Mouse (Mus musculus) limb, embryonic 13.5 days (tissue): ENCODE data around the gene Cpm. TPM values are rescaled to one million over a fixed set of nuclear protein-coding genes. Genes with fewer than 3 reads are reported as not detected.
"Not testable (repeated sequence)": the region's sequence is repeated elsewhere in the genome, so short reads cannot be mapped to it uniquely, and the experiment has no call there.

ENCODE experiments used
- ATAC-seq: fragments of 200-750 bp; cut with Nextera tagmentation; 2 replicates; pipeline ENCODE4 v1.8.0; 2017; ENCODE audit warnings: low read depth, moderate number of reproducible peaks, moderate TSS enrichment; ENCODE audit not compliant: low FRiP score
- H3K27ac ChIP-seq: fragments of 300-500 bp; sonication (generic); 2 replicates; pipeline ENCODE4 v1.5.1; 2015; ENCODE audit warnings: inconsistent platforms, mild to moderate bottlenecking, moderate library complexity
- H3K27me3 ChIP-seq: fragments of 300-500 bp; sonication (generic); 2 replicates; pipeline ENCODE4 v1.6.1; 2015; ENCODE audit warnings: mild to moderate bottlenecking, inconsistent platforms
- H3K36me3 ChIP-seq: fragments of 300-500 bp; sonication (generic); 2 replicates; pipeline ENCODE4 v1.6.1; 2015; ENCODE audit warnings: inconsistent platforms, mild to moderate bottlenecking, moderate library complexity
- H3K4me1 ChIP-seq: fragments of 300-500 bp; sonication (generic); 2 replicates; pipeline ENCODE4 v1.6.1; 2015; ENCODE audit warnings: inconsistent platforms
- H3K4me2 ChIP-seq: fragments of 300-500 bp; sonication (generic); replicated peaks from 2 replicates; pipeline ENCODE4 v1.6.1; 2015; ENCODE audit warnings: inconsistent platforms, mild to moderate bottlenecking, moderate library complexity
- H3K4me3 ChIP-seq: fragments of 300-500 bp; sonication (generic); 2 replicates; pipeline ENCODE4 v1.5.1; 2015; ENCODE audit warnings: moderate library complexity, mild to moderate bottlenecking, inconsistent platforms
- H3K9ac ChIP-seq: fragments of 300-500 bp; sonication (generic); 2 replicates; pipeline ENCODE4 v1.6.1; 2015; ENCODE audit warnings: mild to moderate bottlenecking, inconsistent platforms
- H3K9me3 ChIP-seq: fragments of 300-500 bp; sonication (generic); 2 replicates; pipeline ENCODE4 v1.6.1; 2016; ENCODE audit warnings: inconsistent platforms
- WGBS: fragments of 180-500 bp; shearing (Covaris S2); methylation state at CpG from one replicate; pipeline ENCODE4 v1.1.7; 2015; 5-methylcytosine and 5-hydroxymethylcytosine counted together
- polyA plus RNA-seq: library from polyadenylated mRNA; unstranded; fragments of >200 nt; fragmentation: Nextera tagmentation; extraction: Ambion mirVana; gene quantifications from 2 replicates; pipeline ENCODE4 v1.2.1, GENCODE M21; 2015

The Cpm gene
- polyA plus RNA-seq, 1 experiment from 2014 or later, result 42.8 TPM

- WGBS, result 80% methylated on average over 4 of the region's 4 CpGs
- ATAC-seq, result no peak
Measured at GRCm38 (mm10) chr10:117714928-117715500, 85.7 kb downstream of the Cpm start.

GRCm38 (mm10) chr10:117715654-117716053, 86.4 kb downstream of the Cpm start:
- not testable (repeated sequence) for H3K36me3 ChIP-seq, H3K27me3 ChIP-seq, ATAC-seq, H3K9ac ChIP-seq, H3K4me2 ChIP-seq, H3K27ac ChIP-seq, H3K4me3 ChIP-seq, H3K9me3 ChIP-seq
- H3K4me1 ChIP-seq, result peaks cover 20% of the 10 kb centered on the region
- WGBS, result 83% methylated on average over 1 of the region's 1 CpGs

More at GRCm38 (mm10) chr10:117714928-117715500, 85.7 kb downstream of the Cpm start:
- Histone ChIP-seq H3K4me3 (no peak overlapping the region), H3K27me3 (no peaks in the 10 kb centered on the region), H3K27ac (no peak overlapping the region), H3K9me3 (no peaks in the 10 kb centered on the region), H3K4me1 (peaks cover 20% of the 10 kb centered on the region), H3K4me2 (no peak overlapping the region), H3K36me3 (no peaks in the 10 kb centered on the region), H3K9ac (no peak overlapping the region)

- H3K9ac ChIP-seq, result no peak overlapping the region
- no peaks in the 10 kb centered on the region for H3K27me3 ChIP-seq
- peaks cover 15% of the 10 kb centered on the region for H3K4me1 ChIP-seq
- H3K27ac ChIP-seq, result no peak overlapping the region
- no peak overlapping the region for H3K4me2 ChIP-seq
- no peak for ATAC-seq
- no peak overlapping the region for H3K4me3 ChIP-seq
- 84% methylated on average over 3 of the region's 3 CpGs for WGBS
- H3K36me3 ChIP-seq, result no peaks in the 10 kb centered on the region
- H3K9me3 ChIP-seq, result no peaks in the 10 kb centered on the region
Measured at GRCm38 (mm10) chr10:117716686-117717085, 87.4 kb downstream of the Cpm start.

GRCm38 (mm10) chr10:117717583-117717982, 88.3 kb downstream of the Cpm start:
- Histone ChIP-seq H3K27me3 (no peaks in the 10 kb centered on the region), H3K4me3 (no peak overlapping the region), H3K36me3 (no peaks in the 10 kb centered on the region), H3K9me3 (no peaks in the 10 kb centered on the region), H3K4me2 (no peak overlapping the region; the same call in 1 of the 2 replicates), H3K4me1 (peaks cover 15% of the 10 kb centered on the region), H3K27ac (peak overlapping the region; percentile 55; the same call in 1 of the 2 replicates), H3K9ac (no peak overlapping the region)
- ATAC-seq, result no peak
- WGBS, result 11% methylated on average over 4 of the region's 4 CpGs

- H3K27ac ChIP-seq, result peak overlapping the region; percentile 55; the same call in 1 of the 2 replicates
- peaks cover 15% of the 10 kb centered on the region for H3K4me1 ChIP-seq
- no peak overlapping the region; the same call in 1 of the 2 replicates for H3K9ac ChIP-seq
- ATAC-seq, result no peak
- H3K36me3 ChIP-seq, result no peaks in the 10 kb centered on the region
- 56% methylated on average over 19 of the region's 19 CpGs for WGBS
- no peak overlapping the region; the same call in 1 of the 2 replicates for H3K4me2 ChIP-seq
- no peaks in the 10 kb centered on the region for H3K27me3 ChIP-seq
- H3K9me3 ChIP-seq, result no peaks in the 10 kb centered on the region
- no peak overlapping the region for H3K4me3 ChIP-seq
Measured at GRCm38 (mm10) chr10:117718161-117719119, 89.1 kb downstream of the Cpm start.

GRCm38 (mm10) chr10:117724136-117724718, 94.9 kb downstream of the Cpm start:
- Histone ChIP-seq H3K4me1 (no peaks in the 10 kb centered on the region), H3K27me3 (no peaks in the 10 kb centered on the region), H3K4me2 (no peak overlapping the region), H3K9me3 (no peaks in the 10 kb centered on the region), H3K9ac (no peak overlapping the region), H3K36me3 (no peaks in the 10 kb centered on the region), H3K4me3 (no peak overlapping the region), H3K27ac (no peak overlapping the region)
- ATAC-seq, result no peak
- 80% methylated on average over 5 of the region's 5 CpGs for WGBS

- WGBS, result 88% methylated on average over 3 of the region's 3 CpGs
- Histone ChIP-seq H3K27ac (no peak overlapping the region), H3K27me3 (no peaks in the 10 kb centered on the region), H3K36me3 (no peaks in the 10 kb centered on the region), H3K9me3 (no peaks in the 10 kb centered on the region), H3K4me3 (no peak overlapping the region), H3K9ac (no peak overlapping the region), H3K4me2 (no peak overlapping the region), H3K4me1 (no peaks in the 10 kb centered on the region)
- ATAC-seq, result no peak
Measured at GRCm38 (mm10) chr10:117724804-117725361, 95.6 kb downstream of the Cpm start.

- H3K27ac ChIP-seq, result no peak overlapping the region
Measured at GRCm38 (mm10) chr10:117725671-117726070, 96.4 kb downstream of the Cpm start.

GRCm38 (mm10) chr10:117726350-117726749, 97.0 kb downstream of the Cpm start:
- Histone ChIP-seq H3K4me2 (no peak overlapping the region), H3K9ac (no peak overlapping the region), H3K36me3 (no peaks in the 10 kb centered on the region), H3K9me3 (no peaks in the 10 kb centered on the region), H3K4me1 (no peaks in the 10 kb centered on the region), H3K4me3 (no peak overlapping the region), H3K27me3 (no peaks in the 10 kb centered on the region), H3K27ac (no peak overlapping the region; the same call in 1 of the 2 replicates)
- ATAC-seq, result no peak
- 92% methylated on average over 4 of the region's 4 CpGs for WGBS

More at GRCm38 (mm10) chr10:117725671-117726070, 96.4 kb downstream of the Cpm start:
- no peak overlapping the region for H3K9ac ChIP-seq
- H3K4me3 ChIP-seq, result no peak overlapping the region
- H3K9me3 ChIP-seq, result no peaks in the 10 kb centered on the region
- H3K4me2 ChIP-seq, result no peak overlapping the region
- no peaks in the 10 kb centered on the region for H3K27me3 ChIP-seq
- H3K4me1 ChIP-seq, result no peaks in the 10 kb centered on the region
- H3K36me3 ChIP-seq, result no peaks in the 10 kb centered on the region
- 73% methylated on average over 7 of the region's 7 CpGs for WGBS
- no peak for ATAC-seq

- Histone ChIP-seq H3K36me3 (no peaks in the 10 kb centered on the region), H3K4me2 (no peak overlapping the region), H3K4me3 (no peak overlapping the region), H3K27me3 (no peaks in the 10 kb centered on the region), H3K27ac (no peak overlapping the region), H3K9ac (no peak overlapping the region), H3K4me1 (no peaks in the 10 kb centered on the region), H3K9me3 (no peaks in the 10 kb centered on the region)
- no peak for ATAC-seq
- 95% methylated on average over 4 of the region's 4 CpGs for WGBS
Measured at GRCm38 (mm10) chr10:117726888-117727385, 97.6 kb downstream of the Cpm start.

GRCm38 (mm10) chr10:117727518-117728110, 98.3 kb downstream of the Cpm start:
- no peak for ATAC-seq
- whole genome bisulfite sequencing, result 77% methylated on average over 9 of the region's 9 CpGs

More at GRCm38 (mm10) chr10:117727518-117728110, 98.3 kb downstream of the Cpm start:
- Histone ChIP-seq H3K27me3 (no peaks in the 10 kb centered on the region), H3K4me3 (no peak overlapping the region), H3K9ac (no peak overlapping the region), H3K9me3 (no peaks in the 10 kb centered on the region), H3K4me1 (no peaks in the 10 kb centered on the region), H3K36me3 (0 out of 2 replicates have a peak, but pooled peaks cover under 1% of the 10 kb centered on the region), H3K27ac (no peak overlapping the region), H3K4me2 (no peak overlapping the region)
